ENCODE assay signal across 24 mouse cellular contexts in genomic region chr4:96339550-96339949, GRCm38 (mm10). TPM values are rescaled to one million over a fixed set of nuclear protein-coding genes. Genes with fewer than 3 reads are reported as not detected.
"Had no signal": no experiment of that assay in that cellular context is flagged by ENCODE, and none has a peak within 500 bp of the region (broad histone marks: within the 10 kb centered on the region; RNA-seq: fewer than 3 reads in every experiment).

No protein-coding gene starts in this region.

- H3K4me2 ChIP-seq: limb, embryonic 13.5 days; liver, embryonic 13.5 days; midbrain, embryonic 11.5 days; stomach, embryonic 15.5 days had no signal

- H3K27ac ChIP-seq: limb, embryonic 10.5 days; limb, embryonic 13.5 days; liver, embryonic 13.5 days; stomach, embryonic 15.5 days had no signal

- ATAC-seq: intestine, postnatal 0 days had no signal

- H3K27me3 ChIP-seq: limb, embryonic 13.5 days; liver, embryonic 13.5 days; stomach, embryonic 15.5 days had no signal

- H3K4me1 ChIP-seq: limb, embryonic 10.5 days; limb, embryonic 13.5 days; liver, embryonic 13.5 days; stomach, embryonic 15.5 days had no signal

- DNase-seq: liver; liver, embryonic 13.5 days; lung, adult 2 months; lung, postnatal 14 days; lung, postnatal 4 days; midbrain, embryonic 14.5 days; right cerebral cortex, postnatal 14 days; spleen, adult 18-20 months; thymus, postnatal 25 days had no signal

- H3K36me3 ChIP-seq: limb, embryonic 10.5 days; limb, embryonic 13.5 days; liver, embryonic 13.5 days; stomach, embryonic 15.5 days had no signal

- H3K9me3 ChIP-seq: limb, embryonic 10.5 days; limb, embryonic 13.5 days; stomach, embryonic 15.5 days had no signal

- H3K4me3 ChIP-seq: limb, embryonic 10.5 days; limb, embryonic 13.5 days; liver, embryonic 13.5 days; stomach, embryonic 15.5 days had no signal

- H3K9ac ChIP-seq: limb, embryonic 13.5 days; liver, embryonic 13.5 days; stomach, embryonic 15.5 days had no signal

RNA-seq across cellular contexts. Expression of gene Cyp2j11, which starts 8.9 kb away (rescaled TPM):
- total RNA-seq: layer of hippocampus, postnatal 14 days; left cerebral cortex, postnatal 25 days; megakaryocyte progenitor cell, adult 5-6 weeks; megakaryocyte-erythroid progenitor cell, adult 5-6 weeks; midbrain, postnatal 0 days had no signal
- polyA plus RNA-seq: intestine, embryonic 14.5 days; intestine, postnatal 0 days; limb, embryonic 10.5 days; limb, embryonic 13.5 days; liver, embryonic 13.5 days; liver, embryonic 16.5 days; lung, adult 2 months; lung, embryonic 16.5 days; midbrain, embryonic 11.5 days; midbrain, embryonic 14.5 days; midbrain, postnatal 0 days; neural tube, embryonic 11.5 days; neural tube, embryonic 14.5 days; stomach, embryonic 15.5 days had no signal
